Mouse (Mus musculus) neutrophil, adult 5-6 weeks (primary cell): ENCODE data around the gene Gja1. TPM values are rescaled to one million over a fixed set of nuclear protein-coding genes. Genes with fewer than 3 reads are reported as not detected.

Source experiments
- ATAC-seq: fragments of 151-379, 151-347 bp; 2 replicates; pipeline ENCODE4 v1.8.0; 2017; ENCODE audit warnings: mild to moderate bottlenecking, moderate TSS enrichment; ENCODE audit not compliant: insufficient number of reproducible peaks, poor library complexity, low FRiP score, severe bottlenecking; ENCODE audit errors: extremely low read depth
- total RNA-seq: library from RNA; stranded (forward); fragments of 200-1000 nt; gene quantifications from 2 replicates; pipeline ENCODE4 v1.2.3, GENCODE M21; 2017

Gja1 gene
- total RNA-seq, 1 experiment from 2014 or later, result 0.12 TPM

DNA sequence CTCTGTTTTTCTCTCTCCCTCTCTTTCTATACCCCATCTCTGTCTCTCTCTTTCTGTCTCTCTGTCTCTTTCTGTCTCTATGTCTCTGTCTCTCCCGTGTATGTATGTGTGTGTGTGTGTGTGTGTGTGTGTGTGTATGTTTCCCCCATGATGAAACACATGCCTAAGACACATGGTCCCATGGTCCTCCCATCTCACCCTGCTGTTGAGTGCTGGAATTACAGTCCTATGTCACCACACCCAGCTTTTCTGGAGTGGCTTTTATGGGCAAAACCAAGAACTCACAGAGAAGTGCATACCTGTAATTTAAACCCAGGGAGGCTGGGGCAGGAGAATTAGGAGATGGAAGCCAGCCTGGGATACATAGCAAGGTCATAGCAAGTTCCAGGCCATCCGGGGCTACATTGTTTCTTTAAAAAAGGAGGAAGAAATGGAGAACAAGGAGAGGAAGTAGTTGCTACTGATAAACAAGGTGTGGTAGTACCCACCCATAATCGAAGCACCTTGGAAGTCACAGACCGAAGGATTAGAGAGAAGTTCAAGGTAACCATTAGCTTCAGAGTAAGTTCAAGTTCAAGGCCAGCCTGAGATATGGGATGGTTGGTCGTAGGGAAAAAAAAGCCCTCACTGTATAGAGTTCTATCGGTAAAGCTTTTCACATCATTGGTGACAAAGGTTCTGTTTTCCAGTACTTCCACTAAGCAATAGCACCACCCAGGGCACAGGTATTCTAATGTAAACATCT is 29.4 kb downstream of the Gja1 start:
- ATAC-seq, result no peak

GRCm38 (mm10) chr10:56415894-56416570 is 38.9 kb downstream of the Gja1 start:
- ATAC-seq, result no peak

- ATAC-seq, result no peak
Observed at GRCm38 (mm10) chr10:56422518-56422917, 45.4 kb downstream of the Gja1 start.

DNA sequence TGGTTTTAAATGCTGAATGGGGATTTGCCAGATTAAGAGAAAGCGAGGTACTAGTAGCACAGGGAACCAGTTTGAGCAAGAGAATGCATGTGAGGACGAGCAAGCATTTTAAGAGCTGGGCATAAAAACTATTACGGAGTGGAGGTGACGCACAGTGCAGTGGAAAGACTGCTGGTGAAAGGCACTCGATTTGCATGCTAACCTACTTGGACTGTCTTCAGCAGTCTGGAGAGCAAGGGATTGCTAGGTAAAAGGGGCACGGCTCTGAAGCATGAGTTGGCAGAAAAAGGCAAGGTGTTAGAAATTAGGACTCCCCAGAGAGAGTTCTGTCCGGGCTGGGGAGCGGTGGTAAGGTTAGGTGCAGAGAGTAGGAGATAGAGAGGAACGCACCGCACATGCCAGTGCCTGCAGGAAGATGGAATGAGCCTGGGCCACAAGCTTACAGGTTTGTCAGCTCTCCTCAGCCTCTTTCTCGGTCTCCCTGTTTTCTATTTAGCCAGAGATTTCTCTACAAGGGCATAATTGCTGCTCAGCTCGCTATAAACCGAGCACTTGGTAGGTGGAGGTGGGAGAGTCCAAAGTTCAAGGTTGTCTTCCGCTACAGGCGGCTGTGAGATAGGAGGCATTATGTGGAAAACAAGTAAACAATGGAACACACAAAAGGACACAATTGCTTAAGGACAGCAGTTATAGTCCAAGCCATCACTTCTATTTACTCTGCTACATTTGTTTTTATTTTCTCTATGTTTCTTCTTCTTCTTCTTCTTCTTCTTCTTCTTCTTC is 48.1 kb downstream of the Gja1 start:
- ATAC-seq, result no peak

GRCm38 (mm10) chr10:56426369-56426768 is 49.2 kb downstream of the Gja1 start:
- no peak for ATAC-seq

- no peak for ATAC-seq
Observed at GRCm38 (mm10) chr10:56427382-56427781, 50.3 kb downstream of the Gja1 start.

DNA sequence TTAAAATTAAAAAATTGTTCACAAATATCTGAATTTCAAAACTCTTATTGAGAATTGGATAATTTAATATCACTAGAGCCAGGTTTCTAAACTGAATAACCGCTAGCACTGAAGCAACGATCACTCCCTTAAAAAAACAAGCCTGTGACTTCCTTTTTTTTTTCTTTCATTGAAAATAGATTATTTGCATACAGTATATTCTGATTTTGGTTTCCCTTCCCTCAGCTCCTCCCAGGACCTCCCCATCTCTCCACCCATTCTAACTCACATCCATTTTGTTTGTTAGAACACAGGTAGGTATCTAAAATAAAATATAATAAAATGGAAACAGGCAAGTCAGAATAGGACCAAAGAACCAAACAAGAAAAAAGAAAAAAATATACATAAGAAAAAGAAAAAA is 50.7 kb downstream of the Gja1 start:
- ATAC-seq, result no peak

DNA sequence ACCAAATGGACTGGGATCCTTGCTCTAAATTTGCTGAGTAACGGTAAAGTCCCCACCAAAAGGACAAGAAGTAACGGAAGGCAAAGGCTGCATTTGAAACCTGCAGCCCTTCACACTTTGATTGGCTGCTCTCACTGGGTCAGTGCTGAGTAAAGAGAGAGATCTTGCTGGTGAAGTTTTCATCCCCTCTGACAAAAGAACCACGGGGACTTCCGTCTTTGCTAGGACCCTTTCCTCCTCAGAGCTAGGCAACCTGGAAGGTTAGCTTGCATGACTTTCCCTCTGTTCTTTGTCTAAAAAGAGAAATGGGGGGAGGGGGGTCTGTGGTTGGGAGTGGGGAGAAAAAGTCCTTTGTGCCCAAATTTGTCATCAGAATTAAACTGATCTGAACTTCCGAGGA is 51.9 kb downstream of the Gja1 start:
- ATAC-seq, result no peak

DNA sequence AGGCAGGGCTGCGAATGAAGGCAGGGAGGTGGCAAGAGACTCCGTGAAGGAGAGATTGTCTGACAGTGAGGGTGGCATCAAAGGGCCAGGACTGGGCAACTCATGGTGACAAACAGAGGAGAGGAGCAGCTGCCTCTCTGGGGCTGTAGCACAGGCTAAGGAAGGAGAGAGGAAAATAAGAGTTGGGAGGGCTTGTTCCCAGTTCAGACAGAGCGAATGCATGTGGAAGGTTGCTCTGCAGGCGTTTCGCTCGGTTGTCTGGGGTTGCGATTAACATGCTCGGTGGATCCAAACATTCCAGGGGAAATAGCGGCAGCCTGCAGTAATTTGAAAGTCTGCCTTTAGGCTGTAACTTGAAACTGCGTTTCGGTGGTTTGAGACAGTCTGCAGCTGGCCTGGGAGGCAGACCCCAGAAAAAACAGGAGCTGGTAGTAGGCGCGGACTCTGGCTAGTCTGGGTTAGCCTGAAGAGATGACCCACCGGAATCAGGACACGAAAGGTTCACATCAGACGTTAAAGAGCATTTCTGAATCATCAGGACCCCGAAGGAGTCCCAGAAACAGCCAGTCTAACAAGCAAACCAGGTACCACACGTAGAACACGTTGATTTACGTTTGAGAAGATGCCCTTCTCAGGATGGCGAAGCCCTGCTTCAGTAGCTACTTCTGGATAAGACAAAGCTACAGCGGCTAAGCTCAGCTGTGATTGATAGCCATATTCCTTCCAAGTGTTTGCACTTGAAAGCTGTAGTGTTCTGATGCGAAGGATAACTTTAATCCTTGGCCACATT is 54.7 kb downstream of the Gja1 start:
- ATAC-seq, result no peak

DNA sequence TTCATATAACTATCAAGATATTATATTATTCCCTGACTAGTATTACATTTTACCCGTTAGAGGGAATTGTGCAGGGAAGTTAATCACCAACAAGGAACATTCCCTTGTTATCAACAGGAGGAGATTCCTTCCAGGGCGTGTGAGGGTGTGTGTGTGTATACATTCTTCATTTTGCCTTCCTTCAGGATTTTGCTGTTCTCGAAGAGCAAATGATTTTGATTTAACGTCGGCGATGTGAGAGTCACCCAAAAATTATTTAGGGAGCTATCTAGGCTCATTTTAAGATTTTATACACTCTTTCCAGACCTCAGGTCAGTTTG is 55.2 kb downstream of the Gja1 start:
- no peak for ATAC-seq

GRCm38 (mm10) chr10:56437290-56437689 is 60.2 kb downstream of the Gja1 start:
- no peak for ATAC-seq

- no peak for ATAC-seq
Observed at GRCm38 (mm10) chr10:56439638-56440037, 62.5 kb downstream of the Gja1 start.

DNA sequence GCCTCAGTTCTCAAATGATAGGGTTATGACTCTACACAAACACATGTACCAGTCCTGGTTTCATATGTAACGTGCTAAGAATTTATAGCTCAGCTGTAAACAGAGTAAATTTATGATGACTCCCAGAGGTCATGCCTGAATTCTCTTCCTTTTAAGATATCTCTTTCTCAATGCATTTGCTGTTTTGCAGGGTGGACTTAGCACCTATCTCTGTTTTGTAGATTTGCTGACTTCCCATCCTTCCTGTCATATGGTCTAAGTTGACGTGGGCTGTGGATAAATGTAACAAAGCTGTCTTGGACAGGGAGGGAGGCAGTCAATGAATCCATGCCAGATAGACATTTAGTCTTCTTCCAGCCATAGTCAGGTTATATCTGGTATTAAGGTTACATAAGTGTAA is 67.3 kb downstream of the Gja1 start:
- no peak for ATAC-seq

- no peak for ATAC-seq
Observed at GRCm38 (mm10) chr10:56449030-56449429, 71.9 kb downstream of the Gja1 start.

Other genes with a start within 250 kb of the Gja1 start
- 1.8 and 2.7 TPM in 2 replicates for gene Tbc1d32, start 148.6 kb upstream of the Gja1 start, total RNA-seq